Mouse (Mus musculus) T-helper 2 cell (primary cell): ENCODE results near the gene Lars2.
"Not testable (repeated sequence)": the region's sequence is repeated elsewhere in the genome, so short reads cannot be mapped to it uniquely, and the experiment has no call there.

ENCODE experiments used
- in situ Hi-C: fragments of 300-600 bp; cut with MboI, MseI; formaldehyde crosslinking; loops from one replicate; pipeline ENCODE4 v1.15.1; 2025; ENCODE audit warnings: high pct_unique_total_duplicates

Gene Lars2

DNA sequence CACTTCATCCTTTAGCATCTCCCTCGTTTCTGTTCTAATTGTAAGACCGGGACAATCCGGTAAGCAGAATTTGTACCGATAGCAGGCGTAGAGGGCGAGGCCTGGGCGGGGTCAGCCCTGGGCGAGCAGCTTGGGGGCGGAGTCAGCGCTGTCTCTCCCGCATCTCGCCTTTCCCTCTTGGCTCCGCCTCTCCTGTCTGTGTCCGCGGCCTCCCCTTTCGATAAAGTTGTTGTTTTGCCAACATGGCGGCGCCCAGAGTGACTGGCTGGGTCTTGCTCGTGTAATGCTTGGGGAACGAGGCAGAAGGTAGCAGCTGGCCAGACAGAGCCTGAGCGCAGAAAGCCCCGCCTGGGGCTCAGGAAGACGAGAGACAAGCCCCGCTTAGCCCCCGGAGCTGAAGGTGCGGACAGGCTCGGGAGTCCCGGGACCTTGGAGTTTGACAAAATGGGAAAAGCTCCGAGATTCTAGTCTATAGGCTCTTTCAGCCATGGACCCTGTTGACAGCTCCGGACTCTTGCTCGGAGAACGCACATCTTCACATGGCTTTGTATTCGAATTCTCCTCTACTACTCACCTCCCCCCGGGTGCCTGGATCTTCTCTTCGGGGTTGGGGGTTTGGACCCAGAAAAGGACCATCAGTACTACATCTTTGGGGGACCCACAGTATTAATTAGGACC lies at the start of gene Lars2:
TSS of gene Lars2 (plus strand) at position 220 of the 678 bp plus-strand sequence.
- in situ Hi-C loops: loop anchor here (10.0 kb wide), 2 partner anchors 112 to 1252 kb away; partner anchors contain the start of gene Snrk

DNA sequence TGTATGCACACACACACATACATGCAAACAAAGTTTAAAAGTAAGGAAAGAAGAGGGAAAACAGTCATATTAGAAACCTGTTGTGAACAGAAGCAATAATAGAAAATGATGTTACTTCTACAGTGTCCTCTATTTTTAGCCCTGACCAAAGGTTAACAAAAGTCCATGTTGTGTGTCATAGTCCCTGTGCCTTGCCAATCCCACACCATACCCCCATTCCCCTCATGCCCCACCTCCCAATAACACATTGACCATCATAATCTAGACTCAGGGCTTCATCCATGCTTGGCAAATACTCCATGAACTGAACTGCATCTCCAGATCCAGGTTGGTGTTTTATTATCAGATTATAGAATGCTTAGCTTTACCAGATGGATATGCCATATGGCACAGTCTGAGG lies 40.6 kb upstream of the Lars2 start:
- in situ Hi-C loops: no loop called here

DNA sequence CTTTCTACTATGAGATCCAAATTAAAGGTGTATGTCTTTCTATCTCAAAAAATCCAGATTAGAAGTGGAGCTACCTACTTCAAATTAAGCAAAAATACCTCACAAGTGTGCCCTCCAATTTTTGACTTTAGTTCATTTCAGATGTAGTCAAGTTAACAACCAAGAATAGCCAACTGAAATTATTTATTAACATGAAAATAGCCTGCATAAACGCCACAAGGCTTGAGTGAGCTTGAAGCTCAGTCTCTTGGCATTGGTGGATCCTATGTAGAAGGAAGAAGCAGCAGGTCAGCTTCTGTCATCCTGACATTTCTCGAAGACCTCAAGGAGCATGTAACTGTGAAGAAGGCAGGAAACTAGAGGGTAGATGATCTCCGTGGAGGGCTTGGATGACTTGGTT lies 38.4 kb upstream of the Lars2 start:
- in situ Hi-C loops: no loop called here

DNA sequence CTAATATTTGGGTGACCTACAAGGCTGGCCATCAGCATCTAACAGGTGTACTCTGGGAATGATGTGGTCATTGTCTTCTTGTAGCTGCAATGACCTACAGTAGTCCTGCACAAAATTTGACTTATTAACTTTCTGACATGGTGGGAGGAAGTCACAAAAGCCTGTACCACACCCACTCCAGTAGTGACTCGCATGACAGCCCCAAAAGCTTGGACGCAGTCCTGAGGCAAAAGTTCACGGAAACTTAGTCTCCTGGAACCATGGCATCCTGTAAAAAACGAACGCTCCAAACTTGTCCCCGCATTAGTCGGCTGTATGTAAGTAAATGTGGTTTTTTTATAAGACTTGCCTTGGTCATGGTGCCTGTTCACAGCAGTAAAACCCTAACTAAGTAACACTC lies 36.9 kb upstream of the Lars2 start:
- in situ Hi-C loops: no loop called here

DNA sequence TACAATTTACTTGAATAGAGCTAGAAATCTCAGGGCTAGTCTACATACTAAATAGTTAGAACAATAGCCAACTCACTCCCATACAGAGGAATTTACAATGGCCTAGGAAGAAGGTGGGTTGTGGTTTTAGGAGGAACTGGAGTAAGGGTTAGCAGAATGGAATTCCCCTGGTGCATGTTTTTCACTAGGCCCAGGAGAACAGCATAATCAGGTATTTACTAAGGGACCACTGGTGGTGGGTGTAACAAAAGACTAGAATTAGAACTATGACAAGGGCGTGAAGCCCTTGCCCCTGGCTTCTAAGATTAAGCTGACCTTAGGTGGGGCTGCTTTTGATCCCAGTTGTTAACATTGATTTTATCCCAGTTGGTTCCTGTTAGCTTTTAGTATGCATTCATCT lies 36.5 kb upstream of the Lars2 start:
- in situ Hi-C loops: not testable (repeated sequence)

DNA sequence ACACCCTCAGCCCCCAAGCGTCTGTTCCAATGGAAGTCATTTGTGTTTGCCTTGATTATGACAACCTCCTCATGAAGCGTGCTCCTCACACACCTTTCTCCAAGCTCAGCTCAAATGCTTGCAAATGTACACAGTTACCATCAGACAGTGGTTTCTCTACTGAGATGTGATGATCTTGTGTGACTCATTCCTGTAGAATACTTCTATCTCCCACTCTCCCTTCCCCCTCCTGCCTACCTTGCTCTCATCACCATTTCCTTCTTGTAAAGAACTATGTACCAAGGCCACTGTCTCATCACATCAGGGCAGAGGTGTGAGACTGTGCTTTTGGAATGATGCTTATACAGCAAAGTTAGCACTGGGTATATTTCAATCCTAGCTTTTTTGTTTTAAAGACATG lies 33.2 kb upstream of the Lars2 start:
- in situ Hi-C loops: no loop called here

DNA sequence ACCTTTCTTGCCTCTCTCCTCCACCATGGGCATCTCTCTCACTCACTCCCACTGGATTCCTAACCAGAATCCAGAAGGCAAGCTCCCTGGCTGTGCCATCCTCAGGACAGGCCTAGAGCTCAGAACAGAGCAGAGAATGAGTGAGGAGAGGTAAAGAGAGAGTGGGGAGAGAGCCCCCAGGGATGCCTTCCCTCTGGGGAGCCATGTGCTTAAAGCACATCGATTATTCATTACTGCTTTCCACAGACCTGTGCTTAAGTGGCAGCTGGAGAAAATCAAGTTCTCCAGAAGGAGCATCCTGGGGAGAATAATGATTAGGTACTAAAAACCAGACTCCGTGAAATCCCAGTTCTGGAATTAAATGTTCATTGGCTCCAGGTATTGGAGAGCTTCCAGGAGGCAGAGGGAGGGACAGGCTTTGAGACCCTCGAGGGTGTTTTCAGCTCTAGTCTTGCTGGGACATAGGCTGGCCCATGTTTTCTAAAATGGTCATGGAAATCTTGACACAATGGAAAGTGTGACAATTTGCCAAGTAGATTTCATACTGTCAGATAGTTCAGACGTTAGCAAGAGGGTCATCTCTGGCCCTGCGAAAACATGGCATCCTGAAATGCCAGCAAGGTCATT lies 31.6 kb upstream of the Lars2 start:
- in situ Hi-C loops: no loop called here

DNA sequence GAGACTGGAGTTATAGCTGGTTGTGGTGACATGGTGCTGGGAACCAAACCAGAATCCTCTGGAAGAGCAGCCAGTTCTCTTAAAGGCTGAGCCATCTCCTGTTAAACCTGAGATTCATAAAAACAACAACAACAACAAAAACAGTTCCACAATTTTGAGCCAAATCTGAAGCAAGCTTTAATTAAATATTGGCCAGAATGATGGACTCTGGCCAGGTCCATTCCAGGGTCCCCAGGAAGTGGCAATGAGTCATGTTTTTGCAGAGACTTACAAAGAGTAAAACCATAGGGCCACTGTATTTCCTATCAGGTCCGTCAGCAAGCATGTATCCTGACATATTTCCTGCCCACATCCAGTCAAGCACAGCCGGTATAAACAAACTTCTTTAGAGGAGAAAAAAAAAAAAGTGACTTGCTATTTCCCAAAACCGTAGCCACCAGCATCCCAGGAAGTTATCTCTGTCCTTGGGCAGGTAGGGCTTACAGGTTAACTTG lies 27.0 kb upstream of the Lars2 start:
- in situ Hi-C loops: no loop called here

DNA sequence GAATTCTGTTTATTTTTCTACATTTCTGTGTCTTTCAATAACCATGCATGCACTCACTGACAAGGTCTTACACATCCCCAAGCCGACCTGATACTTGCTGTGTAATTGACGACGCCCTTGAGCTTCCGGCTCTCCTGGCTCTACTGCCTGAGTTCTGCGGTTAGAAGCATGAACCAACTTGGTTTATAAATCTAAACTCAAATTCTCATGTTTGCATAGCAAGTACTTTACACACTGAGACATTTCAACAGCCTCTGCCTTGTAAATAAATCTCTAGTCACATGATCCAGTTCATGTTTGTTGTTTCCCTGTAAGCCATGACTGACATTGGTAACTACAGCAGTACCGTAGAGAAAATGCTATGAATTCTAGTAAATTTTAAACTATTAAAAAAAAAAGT lies 25.5 kb upstream of the Lars2 start:
- in situ Hi-C loops: no loop called here

DNA sequence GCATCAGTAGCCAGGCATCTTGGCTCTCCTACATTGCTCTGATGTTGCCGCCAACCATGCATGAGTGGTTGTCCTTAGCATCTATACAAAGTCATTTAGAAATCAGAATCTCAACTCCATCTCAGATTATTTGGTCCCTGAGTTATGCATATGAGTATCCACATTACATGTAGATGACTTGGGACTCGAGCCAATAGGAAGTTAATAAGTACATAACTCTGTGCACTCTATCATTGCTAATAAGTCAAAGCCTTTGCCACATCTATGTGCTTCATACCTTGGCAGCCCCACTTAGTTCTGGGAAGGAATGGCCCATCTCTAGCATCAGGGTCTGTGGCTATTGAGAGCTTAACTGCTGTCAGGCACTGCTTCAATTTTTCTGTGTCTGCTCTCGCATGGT lies 23.7 kb upstream of the Lars2 start:
- in situ Hi-C loops: no loop called here

DNA sequence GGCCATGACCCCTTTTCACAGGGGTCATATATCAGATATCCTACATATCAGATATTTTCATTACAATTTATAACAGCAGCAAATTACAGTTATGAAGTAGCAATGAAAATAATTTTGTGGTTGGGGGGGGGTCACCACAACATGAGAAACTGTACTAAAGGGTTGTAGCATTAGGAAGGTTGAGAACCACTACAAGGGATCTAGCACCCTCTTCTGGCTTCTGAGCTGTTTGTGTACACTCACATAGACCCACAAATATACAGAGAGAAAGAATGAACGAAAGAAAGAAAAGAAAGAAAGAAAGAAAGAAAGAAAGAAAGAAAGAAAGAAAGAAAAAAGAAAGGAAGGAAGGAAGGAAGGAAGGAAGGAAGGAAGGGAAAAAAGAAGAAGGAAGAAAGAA lies 17.4 kb upstream of the Lars2 start:
- in situ Hi-C loops: not testable (repeated sequence)

DNA sequence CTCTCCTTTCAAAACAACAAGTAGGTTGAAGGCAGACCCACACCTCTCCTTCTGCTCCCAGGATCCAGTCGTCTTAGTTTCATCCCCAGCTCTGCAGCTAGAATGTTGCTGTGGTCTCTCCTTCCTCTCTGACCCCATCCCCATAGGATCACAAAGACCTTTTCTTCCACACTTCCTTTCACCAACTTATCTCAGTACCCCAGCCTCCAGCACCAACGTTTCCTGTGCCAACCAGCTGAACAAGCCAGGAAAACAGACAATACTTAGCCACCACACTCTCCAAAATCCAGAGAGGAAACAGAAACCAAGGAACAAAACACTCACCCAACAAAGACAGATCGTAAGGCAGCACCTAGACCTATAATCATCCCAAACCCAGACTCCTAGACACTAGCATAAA lies 6.7 kb upstream of the Lars2 start:
- in situ Hi-C loops: loop anchor here (5.0 to 10.0 kb wide), 3 partner anchors 83 to 1245 kb away; partner anchors contain the start of gene Snrk

DNA sequence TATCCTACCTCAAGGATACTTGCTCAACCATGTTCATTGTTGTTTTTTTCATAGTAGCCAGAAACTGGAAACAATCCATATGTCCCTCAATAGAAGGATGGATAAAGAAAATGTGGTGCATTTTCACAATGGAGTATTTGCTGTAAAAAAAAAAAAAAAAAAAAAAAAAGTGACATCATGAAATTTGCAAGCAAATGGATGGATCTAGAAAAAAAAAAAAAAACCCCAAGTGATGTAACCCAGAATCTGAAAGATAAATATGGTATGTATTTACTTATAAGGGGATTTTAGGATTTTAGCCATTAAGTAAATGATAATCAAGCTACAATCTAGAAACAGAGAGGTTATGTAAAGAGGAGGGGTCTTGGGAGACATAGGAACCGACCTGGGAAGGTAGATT lies 1.4 kb upstream of the Lars2 start:
- in situ Hi-C loops: loop anchor here (10.0 kb wide), 2 partner anchors 111 to 1251 kb away; partner anchors contain the start of gene Snrk

DNA sequence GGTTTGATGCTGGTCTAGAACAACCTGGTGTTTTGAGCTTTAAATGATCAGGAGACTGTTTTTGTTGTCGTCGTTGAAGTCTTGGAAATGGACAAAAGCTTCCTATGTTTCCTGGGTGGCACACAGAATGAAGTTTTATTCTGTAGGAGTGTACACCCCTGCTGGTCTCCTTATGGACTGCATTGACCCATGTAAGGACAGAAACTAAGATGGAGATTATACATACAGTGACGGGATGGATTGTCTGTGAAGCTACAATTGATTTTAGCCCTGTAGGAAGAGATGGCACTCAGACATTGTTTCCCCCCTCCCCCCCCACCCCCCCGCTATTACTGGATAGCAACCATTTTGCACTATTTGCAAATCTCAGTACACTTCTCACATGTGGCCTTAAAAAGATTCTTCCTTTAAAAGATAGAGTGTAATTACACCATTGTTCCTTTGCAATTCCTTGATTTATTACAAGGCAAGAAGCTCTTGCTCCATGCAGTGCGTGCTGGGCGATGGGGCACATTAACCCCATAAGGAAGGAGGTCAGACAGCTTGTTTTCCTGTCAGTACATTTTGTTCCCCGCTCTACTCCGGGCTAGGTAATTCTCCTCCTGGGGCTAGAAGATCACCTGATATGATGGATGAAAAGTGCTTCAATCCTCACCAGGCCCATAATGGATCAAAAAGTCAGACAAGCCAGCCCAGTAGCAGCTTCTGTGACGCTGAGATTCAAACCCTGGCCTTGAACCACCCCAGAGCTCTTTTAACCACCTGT lies 602 bp upstream of the Lars2 start:
- in situ Hi-C loops: loop anchor here (10.0 kb wide), 2 partner anchors 111 to 1251 kb away; partner anchors contain the start of gene Snrk

DNA sequence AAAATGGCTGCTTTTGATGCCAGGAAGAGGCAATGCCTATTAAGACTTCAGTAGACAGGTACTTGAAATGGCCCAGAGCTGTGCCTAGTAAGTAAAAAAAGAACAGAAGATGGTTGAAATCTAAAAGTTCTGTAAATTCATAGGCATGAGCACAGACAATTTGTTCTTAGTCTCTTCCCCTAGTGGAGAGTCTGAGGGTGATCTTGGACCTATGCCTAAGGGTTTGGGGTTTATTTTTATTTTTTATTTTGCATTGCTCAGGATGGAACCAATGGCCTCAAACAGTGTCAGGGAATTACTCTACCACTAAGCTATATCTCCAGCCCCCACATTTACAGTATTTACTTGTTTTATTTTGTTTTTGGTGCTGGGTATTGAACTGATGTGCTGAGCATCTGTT lies 909 bp downstream of the Lars2 start:
- in situ Hi-C loops: loop anchor here (10.0 kb wide), 2 partner anchors 113 to 1253 kb away; partner anchors contain the start of gene Snrk

DNA sequence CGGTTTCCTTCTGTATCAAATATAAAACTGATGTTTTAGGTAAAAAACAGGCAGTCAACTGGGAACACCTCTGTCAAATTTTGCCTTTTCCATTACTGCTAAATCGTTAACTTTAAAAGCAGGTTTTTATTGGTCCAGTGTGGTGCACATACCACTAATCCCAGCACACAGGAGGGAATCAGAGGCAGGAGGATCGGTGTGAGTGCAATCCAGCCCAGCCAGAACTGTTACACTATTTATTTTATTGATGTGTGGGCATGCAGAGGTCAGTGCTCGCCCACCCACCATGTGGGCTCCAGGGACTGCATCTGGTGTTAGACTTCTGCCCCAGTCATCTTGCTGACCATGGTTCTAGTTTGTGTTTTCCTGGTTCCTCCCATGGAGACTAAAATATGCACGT lies 15.7 kb downstream of the Lars2 start:
- in situ Hi-C loops: no loop called here

DNA sequence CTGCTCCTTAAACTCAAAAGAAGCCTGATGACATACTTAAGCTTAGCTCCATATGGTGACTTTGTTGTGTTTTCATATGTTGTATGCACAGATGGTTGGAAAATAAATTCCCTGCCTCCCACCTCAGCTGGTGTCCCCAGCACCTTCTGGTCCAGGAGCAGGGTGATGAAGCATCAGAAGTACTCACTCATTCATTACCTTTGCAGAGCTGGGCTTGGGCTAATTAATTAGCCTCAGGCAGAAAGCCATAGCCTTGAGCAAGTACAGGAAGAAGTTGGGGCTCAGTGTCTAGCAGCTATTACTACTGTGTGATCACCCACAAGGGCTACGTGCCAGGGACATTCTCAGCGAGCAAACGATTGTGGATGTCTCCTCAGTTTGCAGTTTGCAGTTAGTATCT lies 18.0 kb downstream of the Lars2 start:
- in situ Hi-C loops: no loop called here

DNA sequence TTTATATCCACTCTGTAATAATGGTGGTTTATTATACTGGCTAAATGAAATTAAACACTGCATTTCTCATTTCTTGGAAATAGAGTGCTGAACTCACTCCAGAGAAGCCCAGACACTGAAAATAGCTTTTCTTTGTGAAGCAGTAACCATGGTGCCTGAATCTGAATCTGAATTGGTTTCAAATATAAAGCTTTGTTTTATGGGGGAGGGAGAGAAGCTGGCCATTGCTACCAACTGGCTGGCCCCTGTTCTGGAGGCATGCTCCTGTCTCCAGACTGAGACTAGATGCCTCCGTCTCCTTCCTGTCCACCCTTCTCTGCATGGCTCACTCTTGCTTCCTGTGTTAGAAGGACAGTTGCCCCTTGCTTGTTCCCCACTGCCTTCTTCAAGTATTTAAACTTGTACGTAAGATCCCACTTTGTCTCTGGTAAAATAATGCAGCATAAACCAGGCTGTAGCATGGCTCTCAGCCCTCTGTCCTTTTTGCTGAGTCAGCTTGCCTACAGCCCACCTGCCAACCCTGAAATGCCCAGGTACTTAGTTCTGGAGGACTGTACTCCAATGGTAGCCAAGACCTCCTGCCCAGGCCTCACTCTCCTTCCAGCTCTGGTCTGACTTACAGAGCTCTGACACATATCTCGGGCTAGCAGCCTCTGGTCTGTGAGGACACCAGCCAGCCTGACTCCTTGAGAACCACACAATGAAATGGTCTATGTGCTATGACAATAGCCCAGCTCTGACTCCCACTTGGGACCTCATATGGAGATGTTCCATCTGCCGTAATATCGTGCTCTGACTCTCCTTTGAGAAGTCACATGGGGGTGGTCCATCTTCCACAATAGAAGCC lies 18.8 kb downstream of the Lars2 start:
- in situ Hi-C loops: no loop called here

DNA sequence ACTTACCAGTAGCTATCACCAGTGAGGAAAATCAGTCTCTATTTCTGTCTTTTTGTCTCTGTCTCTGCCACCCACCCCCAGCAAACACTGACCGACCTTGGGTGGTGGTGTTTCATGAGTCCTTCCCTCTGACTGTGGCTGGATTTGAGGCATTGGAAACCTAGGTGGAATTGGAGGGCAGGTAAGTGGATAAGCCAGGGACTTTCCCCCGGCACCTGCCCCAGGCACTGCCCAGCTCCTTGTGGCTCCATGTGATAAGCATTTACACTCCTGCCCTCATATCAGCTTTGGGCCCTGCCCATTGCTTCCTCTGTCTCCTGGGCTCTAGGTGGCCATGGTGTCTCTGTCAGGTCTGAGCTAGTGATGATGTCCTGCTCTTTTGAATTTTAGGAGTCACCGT lies 19.6 kb downstream of the Lars2 start:
- in situ Hi-C loops: no loop called here

DNA sequence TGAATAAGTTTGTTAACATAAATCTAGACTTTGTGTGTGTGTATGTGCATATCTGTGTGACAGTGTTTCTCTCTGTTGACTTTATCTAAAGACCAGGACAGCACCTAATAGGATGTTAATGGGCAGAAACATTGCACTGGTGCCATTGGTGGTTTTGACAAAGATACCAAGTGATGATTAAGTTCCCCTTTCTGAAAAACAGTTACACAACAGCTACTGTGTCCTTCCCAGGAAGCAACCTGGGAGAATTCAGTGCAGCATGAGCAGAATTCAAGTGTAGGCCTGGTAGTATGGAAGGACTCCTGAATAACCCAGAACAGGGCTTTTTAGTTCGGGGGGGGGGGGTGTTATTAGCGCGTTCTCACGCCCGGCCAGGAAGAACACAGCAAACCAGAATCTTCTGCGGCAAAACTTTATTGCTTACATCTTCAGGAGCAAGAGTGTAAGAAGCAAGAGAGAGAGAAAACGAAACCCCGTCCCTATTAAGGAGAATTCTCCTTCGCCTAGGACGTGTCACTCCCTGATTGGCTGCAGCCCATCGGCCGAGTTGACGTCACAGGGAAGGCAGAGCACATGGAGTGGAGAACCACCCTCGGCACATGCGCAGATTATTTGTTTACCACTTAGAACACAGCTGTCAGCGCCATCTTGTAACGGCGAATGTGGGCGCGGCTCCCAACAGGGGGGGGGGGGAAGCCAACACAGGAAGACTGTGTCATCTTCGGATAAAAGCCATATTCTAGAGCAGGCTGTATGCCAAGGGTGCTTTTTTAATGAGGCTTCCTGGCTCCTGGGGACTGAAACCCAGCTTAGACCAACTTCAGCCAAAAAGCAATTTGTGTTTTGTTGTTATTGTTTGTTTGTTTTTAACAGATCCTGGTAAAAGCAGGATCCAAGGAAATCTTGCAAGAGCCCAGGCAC lies 21.6 kb downstream of the Lars2 start:
- in situ Hi-C loops: not testable (repeated sequence)
